Mouse (Mus musculus) ES-Bruce4 (cell line): ENCODE measurements around the gene Haghl.

Experiments used
- CTCF ChIP-seq: IDR thresholded peaks from one replicate; pipeline ENCODE4 v1.8.1; 2011; ENCODE audit warnings: low read depth, low read length
- EP300 ChIP-seq: IDR thresholded peaks from 2 replicates; pipeline ENCODE4 v1.6.1; 2011; ENCODE audit warnings: low read depth, low read length; ENCODE audit not compliant: insufficient read depth
- POLR2A ChIP-seq: IDR thresholded peaks from one replicate; pipeline ENCODE4 v1.8.1; 2011; ENCODE audit warnings: low read length; ENCODE audit not compliant: insufficient read depth

DNA sequence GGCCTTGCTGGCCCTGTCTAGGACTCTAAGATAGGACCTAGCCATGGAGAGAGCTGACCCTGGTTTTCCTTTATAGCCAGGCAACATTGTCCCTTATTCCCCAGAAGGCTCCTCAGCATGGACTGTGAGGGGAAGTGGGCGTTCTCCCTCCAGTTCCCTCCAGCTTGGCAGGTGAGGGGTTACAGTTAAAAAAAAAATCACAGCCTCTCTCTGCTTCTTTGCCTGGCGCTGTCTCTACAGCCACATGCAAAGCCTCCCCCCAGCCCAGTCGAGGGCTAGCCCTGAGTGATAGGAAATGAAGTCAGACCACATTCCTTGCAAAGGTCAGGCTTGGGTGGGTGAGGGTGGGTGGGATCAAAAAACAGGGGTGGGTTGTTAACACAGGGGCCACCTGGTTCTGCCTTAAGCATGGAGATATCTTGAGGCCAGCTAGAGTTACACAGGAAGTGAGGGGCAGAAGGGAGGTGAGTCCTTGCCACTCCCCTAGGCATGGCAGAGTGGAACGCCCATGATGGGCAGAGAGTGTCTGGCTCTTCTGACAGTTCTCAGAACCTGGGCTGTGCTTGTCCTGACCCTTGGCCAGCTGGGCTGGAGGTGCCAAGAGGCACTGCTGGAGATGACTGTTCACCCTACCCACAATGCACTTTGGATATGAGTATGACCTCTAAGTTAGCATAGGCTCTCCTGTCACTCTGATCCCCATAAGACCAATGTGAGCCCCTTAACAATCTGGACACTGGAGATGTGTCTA is 29.7 kb downstream of the Haghl start:
- TF ChIP-seq CTCF: no peak
- peak; percentile 92 for TF ChIP-seq EP300
- no peak for TF ChIP-seq POLR2A
